Comparison of ENCODE assay signal across 8 mouse cellular contexts in genomic region chr10:4387701-4388383, GRCm38 (mm10). TPM values are rescaled to one million over a fixed set of nuclear protein-coding genes. Genes with fewer than 3 reads are reported as not detected.
DNase-seq lines count a peak whose midpoint lies in the region; ATAC-seq and TF ChIP-seq lines count a peak whose summit lies in the region.

Zbtb2 (minus strand) TSS chr10:4388108.

- no peaks in the 10 kb centered on the region for H3K27me3 ChIP-seq in intestine, postnatal 0 days (replicated peaks; ENCODE audit: control insufficient read depth, insufficient read depth, low read length)
- H3K27me3 ChIP-seq in limb, embryonic 13.5 days: no peaks in the 10 kb centered on the region
- H3K27me3 ChIP-seq in midbrain, embryonic 14.5 days (ENCODE audit: control insufficient read depth, insufficient read depth, low read length): no peaks in the 10 kb centered on the region

- no peaks in the 10 kb centered on the region for H3K36me3 ChIP-seq in intestine, postnatal 0 days (ENCODE audit: control insufficient read depth, insufficient read depth)
- H3K36me3 ChIP-seq in limb, embryonic 13.5 days: peaks cover 3% of the 10 kb centered on the region
- no peaks in the 10 kb centered on the region for H3K36me3 ChIP-seq in midbrain, embryonic 14.5 days (ENCODE audit: control insufficient read depth, insufficient read depth, low read length)

- WGBS in intestine, postnatal 0 days: under 1% methylated on average over 48 of the region's 87 CpGs
- WGBS in limb, embryonic 13.5 days: 0% methylated on average over 39 of the region's 87 CpGs
- under 1% methylated on average over 76 of the region's 87 CpGs for WGBS in midbrain, embryonic 14.5 days

- H3K4me2 ChIP-seq in intestine, postnatal 0 days (replicated peaks; ENCODE audit: low read depth): peak within 1 kb of the TSS; percentile 81
- peak within 1 kb of the TSS; percentile 93 for H3K4me2 ChIP-seq in limb, embryonic 13.5 days (replicated peaks)
- peak within 1 kb of the TSS; percentile 90 for H3K4me2 ChIP-seq in midbrain, embryonic 14.5 days (ENCODE audit: low read length)

- H3K4me3 ChIP-seq in intestine, postnatal 0 days (ENCODE audit: low read depth, low read length): peak within 1 kb of the TSS; percentile 98
- H3K4me3 ChIP-seq in limb, embryonic 13.5 days: peak within 1 kb of the TSS; percentile 97
- peak within 1 kb of the TSS; percentile 97 for H3K4me3 ChIP-seq in midbrain, embryonic 14.5 days (replicated peaks; ENCODE audit: low read depth, low read length)

- H3K9me3 ChIP-seq in intestine, postnatal 0 days (ENCODE audit: control insufficient read depth): no peaks in the 10 kb centered on the region
- H3K9me3 ChIP-seq in limb, embryonic 13.5 days: no peaks in the 10 kb centered on the region
- H3K9me3 ChIP-seq in midbrain, embryonic 14.5 days (ENCODE audit: control insufficient read depth, low read length): no peaks in the 10 kb centered on the region

- peak; percentile 69 for DNase-seq in layer of hippocampus, adult 11-12 months (ENCODE audit: low spot score)
- DNase-seq in layer of hippocampus, adult 9-10 months (ENCODE audit: low spot score): no peak
- peak; percentile 34 for DNase-seq in embryo, embryonic 11.5 days (ENCODE audit: low read depth, low spot score)
- peak; percentile 84 for DNase-seq in midbrain, embryonic 14.5 days
- DNase-seq in spleen, adult 12 weeks (ENCODE audit: low spot score): peak; percentile 52

- TF ChIP-seq CTCF in intestine, postnatal 0 days (IDR thresholded peaks at IDR 0.05; ENCODE audit: low read depth): no peak

- peak within 1 kb of the TSS; percentile 100 for H3K27ac ChIP-seq in intestine, postnatal 0 days (ENCODE audit: low read depth, low read length)
- H3K27ac ChIP-seq in limb, embryonic 13.5 days: peak within 1 kb of the TSS; percentile 99
- H3K27ac ChIP-seq in midbrain, embryonic 14.5 days (replicated peaks; ENCODE audit: low read depth, low read length): peak within 1 kb of the TSS; percentile 100

- peak; percentile 16 for ATAC-seq in granulocyte monocyte progenitor cell, adult 5-6 weeks (replicated peaks; ENCODE audit: poor library complexity, severe bottlenecking)
- 0 out of 2 replicates have a peak, but pooled peaks have one; percentile 1 for ATAC-seq in intestine, postnatal 0 days
- no peak for ATAC-seq in limb, embryonic 13.5 days (ENCODE audit: low FRiP score, low read depth)
- peak; percentile 9 for ATAC-seq in midbrain, embryonic 14.5 days (ENCODE audit: low FRiP score, low TSS enrichment)

- H3K9ac ChIP-seq in intestine, postnatal 0 days (ENCODE audit: low read depth, low read length): peak within 1 kb of the TSS; percentile 99
- peak within 1 kb of the TSS; percentile 99 for H3K9ac ChIP-seq in limb, embryonic 13.5 days
- H3K9ac ChIP-seq in midbrain, embryonic 14.5 days (replicated peaks; ENCODE audit: low read length): peak within 1 kb of the TSS; percentile 99

- peaks cover 10% of the 10 kb centered on the region for H3K4me1 ChIP-seq in intestine, postnatal 0 days (replicated peaks; ENCODE audit: control insufficient read depth, insufficient read depth, low read length)
- H3K4me1 ChIP-seq in limb, embryonic 13.5 days: peaks cover 37% of the 10 kb centered on the region
- H3K4me1 ChIP-seq in midbrain, embryonic 14.5 days (ENCODE audit: control insufficient read depth, insufficient read depth, low read length): peaks cover 38% of the 10 kb centered on the region

RNA-seq across cellular contexts. Expression of gene Zbtb2, which starts in this region (rescaled TPM):
- 6.8 and 12.9 TPM in 2 replicates for total RNA-seq in granulocyte monocyte progenitor cell, adult 5-6 weeks (2014; fragmentation: Nextera tagmentation)
- 11.1 and 13.4 TPM in 2 replicates for total RNA-seq in granulocyte monocyte progenitor cell, adult 5-6 weeks (2017)
- polyA plus RNA-seq in intestine, postnatal 0 days (2015; fragmentation: Nextera tagmentation; extraction: Ambion mirVana): 5.1 and 5.6 TPM in 2 replicates
- 14.6 and 16.4 TPM in 2 replicates for polyA plus RNA-seq in limb, embryonic 13.5 days (2015; fragmentation: Nextera tagmentation; extraction: Ambion mirVana)
- 12.7 and 17.5 TPM in 2 replicates for polyA plus RNA-seq in midbrain, embryonic 14.5 days (2014; fragmentation: Nextera tagmentation; extraction: Ambion mirVana)
